Mouse (Mus musculus): Measurements from ENCODE around the gene Fdxr.
A peak's percentile ranks its signal among the peaks of the same experiment; 100 is the strongest.

Fdxr gene

GRCm38 (mm10) chr11:115290314-115290713 lies 13.5 kb upstream of the Fdxr start:
- ATAC-seq (ENCODE audit: low TSS enrichment) = no peak

- ATAC-seq (ENCODE audit: low TSS enrichment) = no peak
Measured at GRCm38 (mm10) chr11:115289885-115290284, 13.0 kb upstream of the Fdxr start.

GRCm38 (mm10) chr11:115288305-115288704 lies 11.5 kb upstream of the Fdxr start:
- ATAC-seq (ENCODE audit: low TSS enrichment) = no peak

DNA sequence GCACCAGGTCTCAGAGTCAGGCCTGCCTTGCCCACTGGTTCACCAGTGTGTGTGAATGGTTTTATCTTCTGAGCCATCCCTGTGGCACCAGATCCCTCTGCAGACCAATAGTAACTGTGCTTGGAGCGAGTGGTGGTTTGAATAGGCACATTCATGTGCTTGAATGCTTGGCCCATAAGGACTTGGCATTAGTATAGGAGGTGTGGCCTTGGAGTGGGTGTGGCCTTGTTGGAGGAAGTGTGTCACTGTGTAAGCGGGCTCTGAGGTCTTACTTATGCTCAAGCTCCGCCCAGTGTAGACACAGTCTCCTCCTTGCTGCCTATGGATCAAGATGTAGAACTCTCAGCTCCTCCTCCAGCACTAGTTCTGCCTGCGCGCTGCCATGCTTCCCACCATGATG lies 10.5 kb upstream of the Fdxr start:
- ATAC-seq (ENCODE audit: low TSS enrichment) = no peak

DNA sequence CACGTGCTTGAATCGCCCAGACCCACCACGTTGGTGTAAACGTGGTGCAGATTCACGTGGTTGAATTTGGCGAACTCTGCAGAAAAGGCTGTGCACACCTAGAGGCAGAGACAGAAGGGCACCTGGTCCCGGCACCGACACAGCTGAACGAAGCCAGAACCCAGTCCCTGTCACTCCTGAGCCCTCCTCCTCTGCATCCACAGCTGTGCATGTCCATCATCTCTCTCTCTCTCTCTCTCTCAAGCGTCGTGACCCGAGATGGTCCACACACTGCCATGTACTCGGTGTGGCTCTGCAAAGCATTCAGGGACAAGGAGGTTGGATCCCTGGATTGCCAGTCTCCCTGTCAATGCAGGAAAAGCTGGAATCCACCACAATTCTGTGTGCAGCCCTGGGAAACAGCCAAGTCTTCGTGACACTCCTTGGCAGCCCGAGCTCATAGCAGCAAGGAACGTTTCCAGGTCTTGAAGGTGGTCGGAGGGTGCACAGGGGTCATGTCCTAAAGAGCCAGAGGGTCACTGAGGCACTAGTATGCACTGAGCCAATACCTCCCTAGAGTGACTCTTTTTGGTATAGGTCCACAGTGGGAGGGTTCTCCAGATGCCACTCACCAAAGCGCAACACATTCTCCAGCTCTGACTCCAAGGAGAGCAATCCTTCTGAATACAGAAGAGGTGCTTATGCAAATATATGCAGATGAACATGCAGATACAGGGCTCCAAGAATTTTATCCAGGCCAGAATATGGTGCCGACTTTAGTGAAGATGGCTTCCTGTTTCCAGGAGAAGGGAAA lies 9.5 kb upstream of the Fdxr start:
- ATAC-seq (ENCODE audit: low TSS enrichment) = peak; percentile 79

GRCm38 (mm10) chr11:115285282-115285681 lies 8.4 kb upstream of the Fdxr start:
- no peak for ATAC-seq (ENCODE audit: low TSS enrichment)

DNA sequence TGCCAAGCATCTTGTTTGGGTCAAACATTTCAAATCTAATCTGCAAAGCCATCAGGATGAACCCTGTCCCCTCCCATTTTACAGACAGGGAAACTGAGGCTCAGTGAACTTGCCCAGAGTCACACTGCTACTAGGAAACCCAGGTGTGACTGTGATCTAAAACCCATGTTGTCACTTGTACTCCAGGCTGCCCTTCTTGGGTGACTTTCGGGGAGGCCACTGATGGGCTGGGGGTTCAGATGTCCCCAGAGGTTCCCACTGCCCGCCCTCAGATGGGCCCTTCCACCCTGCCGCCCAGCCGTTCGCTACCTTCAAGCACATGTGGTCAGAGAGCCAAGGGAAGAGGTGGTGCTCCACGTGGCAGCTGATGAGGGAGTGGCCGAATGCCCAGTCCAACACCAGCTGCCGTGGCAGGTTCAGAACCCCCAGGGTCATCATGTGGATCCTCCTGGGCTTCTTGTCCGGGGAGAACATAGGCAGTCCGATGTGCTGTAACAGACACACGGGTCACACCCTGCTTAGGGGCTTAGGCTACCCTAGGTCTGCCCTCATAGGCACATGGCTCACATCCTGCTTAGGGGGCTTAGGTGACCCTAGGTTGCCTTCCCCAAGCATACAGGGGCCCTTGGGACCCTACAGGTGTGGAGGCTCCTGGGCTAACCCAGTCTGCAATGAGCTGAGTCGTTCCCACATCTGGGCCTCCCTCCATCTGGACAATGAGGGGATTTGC lies 7.2 kb upstream of the Fdxr start:
- ATAC-seq (ENCODE audit: low TSS enrichment) = no peak

- no peak for ATAC-seq (ENCODE audit: low TSS enrichment)
Measured at GRCm38 (mm10) chr11:115283486-115283765, 6.6 kb upstream of the Fdxr start.

- ATAC-seq (ENCODE audit: low TSS enrichment) = no peak
Measured at GRCm38 (mm10) chr11:115282723-115283485, 6.1 kb upstream of the Fdxr start.

GRCm38 (mm10) chr11:115282295-115282694 lies 5.4 kb upstream of the Fdxr start:
- ATAC-seq (ENCODE audit: low TSS enrichment) = peak; percentile 7; the same call in 1 of the 2 replicates

DNA sequence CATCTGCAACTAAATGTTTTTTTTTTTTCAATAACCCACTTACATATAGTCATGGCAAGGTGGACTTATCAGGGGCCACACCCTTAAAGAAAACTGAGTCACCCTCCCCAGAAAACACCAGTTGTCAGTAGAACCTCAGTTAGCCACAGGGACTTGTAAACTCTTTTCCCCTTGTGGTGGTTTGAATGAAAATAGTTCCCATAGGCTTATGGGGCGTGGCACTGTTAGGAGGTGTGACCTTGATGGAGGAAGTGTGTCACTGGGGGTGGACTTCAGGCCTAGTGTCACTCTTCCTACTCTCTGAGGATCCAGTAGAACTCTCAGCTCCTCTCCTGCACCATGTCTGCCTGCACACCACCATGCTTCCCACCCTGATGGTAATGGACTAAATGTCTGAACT lies 2.9 kb upstream of the Fdxr start:
- no peak for ATAC-seq (ENCODE audit: low TSS enrichment)

- ATAC-seq (ENCODE audit: low TSS enrichment) = no peak
Measured at GRCm38 (mm10) chr11:115278176-115278575, 1.3 kb upstream of the Fdxr start.

DNA sequence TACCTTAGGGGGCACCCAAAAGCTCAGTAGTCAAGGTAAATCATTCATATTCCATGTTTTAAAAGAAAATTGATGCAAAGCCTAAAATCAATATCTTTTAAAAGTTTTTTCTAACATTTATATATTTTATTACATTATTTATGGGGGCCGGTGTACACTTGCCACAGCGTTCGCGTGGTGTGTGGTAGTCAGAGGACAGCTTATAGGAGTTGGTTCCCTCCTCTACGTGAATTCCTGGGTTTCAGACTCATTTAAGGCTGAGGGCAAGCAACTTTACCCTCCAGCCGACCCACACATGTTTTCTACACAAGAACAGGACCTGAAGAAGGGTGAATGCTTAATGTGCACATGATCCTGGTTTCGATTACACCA lies 740 bp upstream of the Fdxr start:
- no peak for ATAC-seq (ENCODE audit: low TSS enrichment)

GRCm38 (mm10) chr11:115275954-115276353 lies 896 bp downstream of the Fdxr start:
- ATAC-seq (ENCODE audit: low TSS enrichment) = no peak

- no peak for ATAC-seq (ENCODE audit: low TSS enrichment)
Measured at GRCm38 (mm10) chr11:115275509-115275908, 1.3 kb downstream of the Fdxr start.

DNA sequence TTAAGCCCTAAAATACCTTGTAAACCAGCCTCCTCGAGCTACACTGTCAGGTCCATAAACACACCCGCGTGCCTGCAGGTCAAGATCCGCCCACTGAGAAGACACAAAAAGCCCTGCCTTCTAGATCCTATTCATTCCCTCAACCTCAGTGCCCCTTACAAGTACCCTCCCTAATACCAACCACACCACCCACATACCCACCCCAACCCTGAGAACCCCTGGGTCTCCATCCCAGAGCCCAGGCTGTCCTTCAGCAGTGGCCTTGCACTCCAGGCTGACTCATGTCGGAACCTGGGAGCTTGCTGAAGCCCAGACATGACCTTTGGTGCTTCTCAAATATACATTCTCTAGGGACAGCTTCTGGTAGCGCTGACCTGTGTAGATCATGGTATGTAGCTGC lies 2.1 kb downstream of the Fdxr start:
- no peak for ATAC-seq (ENCODE audit: low TSS enrichment)

- no peak for ATAC-seq (ENCODE audit: low TSS enrichment)
Measured at GRCm38 (mm10) chr11:115274178-115274577, 2.7 kb downstream of the Fdxr start.

- no peak for ATAC-seq (ENCODE audit: low TSS enrichment)
Measured at GRCm38 (mm10) chr11:115273735-115274134, 3.1 kb downstream of the Fdxr start.

DNA sequence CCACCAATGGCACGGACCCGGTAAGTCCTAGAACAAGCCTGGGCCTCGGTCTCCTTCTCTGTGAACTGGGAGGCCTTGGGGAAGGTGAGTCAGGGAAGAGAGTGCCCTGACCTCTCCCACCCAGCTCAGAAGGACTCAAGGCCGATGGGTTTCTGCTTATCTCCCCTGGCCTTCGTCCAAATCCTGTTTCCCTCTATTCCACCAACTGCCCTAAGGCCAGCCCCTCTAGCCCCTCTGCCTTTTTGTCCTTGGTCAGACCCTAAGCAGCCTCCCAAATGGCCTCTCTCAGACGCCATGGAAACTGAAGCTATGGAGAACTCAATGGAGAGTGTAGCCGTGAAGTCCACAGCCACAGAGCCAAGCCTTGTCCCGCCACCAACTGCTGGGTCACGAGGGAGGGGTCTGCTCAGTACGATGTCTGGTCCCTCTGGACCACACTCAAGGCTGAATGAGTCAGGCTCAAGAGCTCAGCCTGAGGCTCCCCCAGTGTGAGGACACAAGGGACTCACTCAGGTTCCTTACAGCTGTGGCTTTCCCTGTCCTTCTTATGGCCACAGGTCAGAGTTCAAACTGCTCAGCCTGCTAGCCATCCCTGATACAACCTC lies 3.9 kb downstream of the Fdxr start:
- no peak for ATAC-seq (ENCODE audit: low TSS enrichment)

- ATAC-seq (ENCODE audit: low TSS enrichment) = no peak
Measured at GRCm38 (mm10) chr11:115271481-115271880, 5.4 kb downstream of the Fdxr start.

GRCm38 (mm10) chr11:115271052-115271451 lies 5.8 kb downstream of the Fdxr start:
- ATAC-seq (ENCODE audit: low TSS enrichment) = no peak

- ATAC-seq (ENCODE audit: low TSS enrichment) = peak; percentile 66
Measured at GRCm38 (mm10) chr11:115270148-115270861, 6.5 kb downstream of the Fdxr start.
